Mouse (Mus musculus) liver, embryonic 12.5 days (tissue): ENCODE data around the gene Gm44805. TPM values are rescaled to one million over a fixed set of nuclear protein-coding genes. Genes with fewer than 3 reads are reported as not detected.
A peak's percentile ranks its signal among the peaks of the same experiment; 100 is the strongest.

Source experiments
- ATAC-seq: fragments of 200-750 bp; cut with Nextera tagmentation; 2 replicates; pipeline ENCODE4 v1.8.0; 2017; ENCODE audit warnings: moderate number of reproducible peaks, mild to moderate bottlenecking, moderate library complexity
- H3K27ac ChIP-seq: fragments of 300-500 bp; sonication (generic); 2 replicates; pipeline ENCODE4 v1.5.1; 2016; ENCODE audit warnings: mild to moderate bottlenecking
- H3K27me3 ChIP-seq: fragments of 300-500 bp; sonication (generic); replicated peaks from 2 replicates; pipeline ENCODE4 v1.6.1; 2016; ENCODE audit warnings: mild to moderate bottlenecking, moderate library complexity
- H3K36me3 ChIP-seq: fragments of 300-500 bp; sonication (generic); 2 replicates; pipeline ENCODE4 v1.6.1; 2016; ENCODE audit warnings: mild to moderate bottlenecking, moderate library complexity
- H3K4me1 ChIP-seq: fragments of 300-500 bp; sonication (generic); 2 replicates; pipeline ENCODE4 v1.6.1; 2016
- H3K4me2 ChIP-seq: fragments of 300-500 bp; sonication (generic); 2 replicates; pipeline ENCODE4 v1.6.1; 2016; ENCODE audit warnings: mild to moderate bottlenecking, moderate library complexity
- H3K4me3 ChIP-seq: fragments of 300-500 bp; sonication (generic); 2 replicates; pipeline ENCODE4 v1.5.1; 2016; ENCODE audit warnings: mild to moderate bottlenecking, moderate library complexity
- H3K9ac ChIP-seq: fragments of 300-500 bp; sonication (generic); 2 replicates; pipeline ENCODE4 v1.6.1; 2016; ENCODE audit warnings: mild to moderate bottlenecking, moderate library complexity
- H3K9me3 ChIP-seq: fragments of 300-500 bp; sonication (generic); replicated peaks from 2 replicates; pipeline ENCODE4 v1.6.1; 2016; ENCODE audit warnings: mild to moderate bottlenecking, moderate library complexity
- WGBS: fragments of 180-500 bp; shearing (Covaris S2); methylation state at CpG from one replicate; pipeline ENCODE4 v1.1.7; 2016; ENCODE audit not compliant: insufficient replicate concordance; 5-methylcytosine and 5-hydroxymethylcytosine counted together
- polyA plus RNA-seq: library from polyadenylated mRNA; unstranded; fragments of >200 nt; fragmentation: Nextera tagmentation; extraction: Ambion mirVana; gene quantifications from 2 replicates; pipeline ENCODE4 v1.2.1, GENCODE M21; 2016

Gm44805 gene
- polyA plus RNA-seq, 1 experiment from 2014 or later = 2.7 TPM

- H3K9ac ChIP-seq = no peak overlapping the region
- H3K4me2 ChIP-seq = no peak overlapping the region
- 69% methylated on average over 10 of the region's 10 CpGs for WGBS
- H3K9me3 ChIP-seq = no peaks in the 10 kb centered on the region
- H3K4me1 ChIP-seq = peaks cover 15% of the 10 kb centered on the region
- no peaks in the 10 kb centered on the region; the same call in 1 of the 2 replicates for H3K27me3 ChIP-seq
- no peak for ATAC-seq
- no peak overlapping the region for H3K27ac ChIP-seq
- no peaks in the 10 kb centered on the region for H3K36me3 ChIP-seq
- no peak overlapping the region for H3K4me3 ChIP-seq
Observed at GRCm38 (mm10) chr7:19671511-19671910, 9.7 kb downstream of the Gm44805 start.

GRCm38 (mm10) chr7:19668947-19669721 lies 12.1 kb downstream of the Gm44805 start:
- Histone ChIP-seq H3K27ac (peak overlapping the region; percentile 64), H3K4me1 (peaks cover 23% of the 10 kb centered on the region), H3K4me2 (peak overlapping the region; percentile 39), H3K27me3 (no peaks in the 10 kb centered on the region; the same call in 1 of the 2 replicates), H3K9ac (no peak overlapping the region), H3K36me3 (no peaks in the 10 kb centered on the region), H3K9me3 (no peaks in the 10 kb centered on the region), H3K4me3 (no peak overlapping the region)
- peak; percentile 60 for ATAC-seq
- 5% methylated on average over 10 of the region's 10 CpGs for WGBS

- H3K4me2 ChIP-seq = no peak overlapping the region
- no peak for ATAC-seq
Observed at GRCm38 (mm10) chr7:19667434-19667833, 13.8 kb downstream of the Gm44805 start.

GRCm38 (mm10) chr7:19666750-19667149 lies 14.5 kb downstream of the Gm44805 start:
- 56% methylated on average over 3 of the region's 3 CpGs for WGBS
- no peaks in the 10 kb centered on the region for H3K9me3 ChIP-seq
- H3K27ac ChIP-seq = no peak overlapping the region
- ATAC-seq = no peak
- H3K4me3 ChIP-seq = no peak overlapping the region
- H3K27me3 ChIP-seq = no peaks in the 10 kb centered on the region; the same call in 1 of the 2 replicates
- no peak overlapping the region for H3K4me2 ChIP-seq
- H3K9ac ChIP-seq = no peak overlapping the region
- peaks cover 13% of the 10 kb centered on the region for H3K36me3 ChIP-seq
- peaks cover 44% of the 10 kb centered on the region for H3K4me1 ChIP-seq

More at GRCm38 (mm10) chr7:19667434-19667833, 13.8 kb downstream of the Gm44805 start:
- Histone ChIP-seq H3K4me3 (no peak overlapping the region), H3K9me3 (no peaks in the 10 kb centered on the region), H3K36me3 (peaks cover 7% of the 10 kb centered on the region), H3K27ac (no peak overlapping the region), H3K4me1 (peaks cover 40% of the 10 kb centered on the region), H3K9ac (no peak overlapping the region), H3K27me3 (no peaks in the 10 kb centered on the region; the same call in 1 of the 2 replicates)
- WGBS = 67% methylated on average over 2 of the region's 2 CpGs

GRCm38 (mm10) chr7:19664955-19665841 lies 16.0 kb downstream of the Gm44805 start, which contains the start of gene Clptm1:
TSS of gene Clptm1 (minus strand) at chr7:19665033.
- Histone ChIP-seq H3K9ac (peak within 1 kb of the TSS; percentile 97), H3K27ac (peak within 1 kb of the TSS; percentile 95), H3K4me1 (peaks cover 51% of the 10 kb centered on the region), H3K4me2 (peak within 1 kb of the TSS; percentile 85), H3K27me3 (no peaks in the 10 kb centered on the region; the same call in 1 of the 2 replicates), H3K4me3 (peak within 1 kb of the TSS; percentile 99), H3K36me3 (peaks cover 29% of the 10 kb centered on the region), H3K9me3 (no peaks in the 10 kb centered on the region)
- peak; percentile 83 for ATAC-seq
- under 1% methylated on average over 63 of the region's 63 CpGs for WGBS

GRCm38 (mm10) chr7:19664455-19664954 lies 16.7 kb downstream of the Gm44805 start:
- H3K4me3 ChIP-seq = peak overlapping the region; percentile 99
- WGBS = under 1% methylated on average over 35 of the region's 37 CpGs

GRCm38 (mm10) chr7:19663940-19664339 lies 17.3 kb downstream of the Gm44805 start:
- no peaks in the 10 kb centered on the region for H3K9me3 ChIP-seq
- peaks cover 42% of the 10 kb centered on the region for H3K36me3 ChIP-seq
- no peak for ATAC-seq
- H3K4me2 ChIP-seq = peak overlapping the region; percentile 85
- peak overlapping the region; percentile 95 for H3K27ac ChIP-seq
- peak overlapping the region; percentile 97 for H3K9ac ChIP-seq
- H3K4me3 ChIP-seq = peak overlapping the region; percentile 99
- peaks cover 41% of the 10 kb centered on the region for H3K4me1 ChIP-seq
- no peaks in the 10 kb centered on the region; the same call in 1 of the 2 replicates for H3K27me3 ChIP-seq
- 10% methylated on average over 8 of the region's 8 CpGs for WGBS

More at GRCm38 (mm10) chr7:19664455-19664954, 16.7 kb downstream of the Gm44805 start:
- Histone ChIP-seq H3K4me2 (peak overlapping the region; percentile 85), H3K27ac (peak overlapping the region; percentile 95), H3K9ac (peak overlapping the region; percentile 97), H3K27me3 (no peaks in the 10 kb centered on the region; the same call in 1 of the 2 replicates), H3K4me1 (peaks cover 46% of the 10 kb centered on the region), H3K36me3 (peaks cover 36% of the 10 kb centered on the region), H3K9me3 (no peaks in the 10 kb centered on the region)
- ATAC-seq = peak; percentile 59

- H3K27ac ChIP-seq = no peak overlapping the region
- no peaks in the 10 kb centered on the region for H3K27me3 ChIP-seq
- no peak overlapping the region for H3K4me2 ChIP-seq
- peaks cover 22% of the 10 kb centered on the region for H3K4me1 ChIP-seq
- ATAC-seq = no peak
- H3K9ac ChIP-seq = no peak overlapping the region
- no peak overlapping the region for H3K4me3 ChIP-seq
- H3K9me3 ChIP-seq = no peaks in the 10 kb centered on the region
- WGBS = 85% methylated on average over 2 of the region's 2 CpGs
- H3K36me3 ChIP-seq = peaks cover 93% of the 10 kb centered on the region
Observed at GRCm38 (mm10) chr7:19652614-19653013, 28.6 kb downstream of the Gm44805 start.

GRCm38 (mm10) chr7:19651063-19651786 lies 30.0 kb downstream of the Gm44805 start:
- ATAC-seq = peak; percentile 63; the same call in 1 of the 2 replicates
- Histone ChIP-seq H3K9me3 (no peaks in the 10 kb centered on the region), H3K36me3 (peaks cover 91% of the 10 kb centered on the region), H3K4me2 (peak overlapping the region; percentile 38), H3K27ac (peak overlapping the region; percentile 61), H3K4me3 (no peak overlapping the region), H3K4me1 (peaks cover 22% of the 10 kb centered on the region), H3K27me3 (no peaks in the 10 kb centered on the region), H3K9ac (peak overlapping the region; percentile 36; the same call in 1 of the 2 replicates)
- WGBS = 47% methylated on average over 6 of the region's 6 CpGs

GRCm38 (mm10) chr7:19641223-19641622 lies 40.0 kb downstream of the Gm44805 start:
- H3K36me3 ChIP-seq = peaks cover 100% of the 10 kb centered on the region
- WGBS = 91% methylated on average over 4 of the region's 4 CpGs
- H3K4me3 ChIP-seq = no peak overlapping the region
- H3K27me3 ChIP-seq = no peaks in the 10 kb centered on the region
- no peak for ATAC-seq
- H3K4me1 ChIP-seq = no peaks in the 10 kb centered on the region
- H3K4me2 ChIP-seq = no peak overlapping the region
- no peaks in the 10 kb centered on the region for H3K9me3 ChIP-seq
- no peak overlapping the region for H3K9ac ChIP-seq
- H3K27ac ChIP-seq = no peak overlapping the region
